Mouse (Mus musculus): ENCODE results near the gene Nfyc.

GRCm38 (mm10) chr4:120749601-120750000 is 81.8 kb downstream of the Nfyc start:
- no peak for TF ChIP-seq EP300 (IDR thresholded peaks at IDR 0.05; ENCODE audit: low read length)
- no peak for TF ChIP-seq CTCF (conservative IDR thresholded peaks at IDR 0.05 in 1 of 2, IDR thresholded peaks at IDR 0.05 in 1 of 2; ENCODE audit: low read depth in 2 of 2, low read length in 2 of 2)
- no peak for TF ChIP-seq USF1 (IDR thresholded peaks at IDR 0.05; ENCODE audit: low read depth, low read length)
- TF ChIP-seq POLR2A (IDR thresholded peaks at IDR 0.05; ENCODE audit: low read depth, low read length): no peak
- TF ChIP-seq MXI1 (IDR thresholded peaks at IDR 0.05; ENCODE audit: low read depth, low read length): no peak
- no peak for TF ChIP-seq UBTF (IDR thresholded peaks at IDR 0.05; ENCODE audit: low read depth, low read length)
- TF ChIP-seq ELF1 (IDR thresholded peaks at IDR 0.05; ENCODE audit: low read depth, low read length): no peak
- no peak for TF ChIP-seq JUN (IDR thresholded peaks at IDR 0.05; ENCODE audit: insufficient read depth, low read depth, low read length)
- no peak for TF ChIP-seq USF2 (conservative IDR thresholded peaks at IDR 0.05; ENCODE audit: low read depth, low read length)
- no peak for TF ChIP-seq MAFK (IDR thresholded peaks at IDR 0.05; ENCODE audit: insufficient replicate concordance, low read length)
- TF ChIP-seq E2F4 (IDR thresholded peaks at IDR 0.05; ENCODE audit: insufficient replicate concordance, low read depth, low read length): no peak

Data from CH12.LX (cell line).